Mouse (Mus musculus): ENCODE measurements around the gene Trpd52l3. TPM values are rescaled to one million over a fixed set of nuclear protein-coding genes. Genes with fewer than 3 reads are reported as not detected.

Gene Trpd52l3
- not detected in 2 replicates for polyA plus RNA-seq (2014; fragmentation: Nextera tagmentation; extraction: Ambion mirVana)

DNA sequence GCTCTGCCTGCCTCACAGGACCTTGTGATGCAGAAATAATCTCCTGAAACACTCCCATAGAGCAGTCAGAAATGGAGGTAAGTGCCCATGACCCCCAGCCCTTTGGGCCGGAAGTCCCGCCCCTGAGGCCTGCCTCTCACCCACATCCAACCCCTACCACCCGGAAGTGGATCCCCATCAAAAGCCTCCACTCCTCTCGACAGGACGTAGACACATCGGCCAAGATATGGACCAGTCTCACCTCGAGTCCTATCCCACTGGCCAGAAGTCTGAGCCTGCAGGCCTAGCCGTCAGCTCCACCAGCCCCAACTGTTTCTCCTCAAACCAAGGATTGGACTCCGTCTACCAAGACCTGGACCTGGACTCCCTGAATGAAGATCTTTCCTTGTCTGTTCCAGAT, at the start of gene Trpd52l3:
Gene Trpd52l3, plus strand, starts transcription at position 170 of the 400 bp plus-strand sequence.
- Histone ChIP-seq H3K27ac (ENCODE audit: low read depth) (no peak within 1 kb of the TSS), H3K4me2 (ENCODE audit: low read length) (no peak within 1 kb of the TSS), H3K36me3 (ENCODE audit: control insufficient read depth, insufficient read depth, low read length) (no peaks in the 10 kb centered on the region), H3K4me3 (ENCODE audit: low read depth, low read length) (no peak within 1 kb of the TSS), H3K27me3 (replicated peaks; ENCODE audit: control insufficient read depth, insufficient read depth, low read length) (no peaks in the 10 kb centered on the region), H3K4me1 (replicated peaks; ENCODE audit: control insufficient read depth, insufficient read depth, low read length) (no peaks in the 10 kb centered on the region), H3K9ac (ENCODE audit: low read length) (no peak within 1 kb of the TSS), H3K9me3 (ENCODE audit: control insufficient read depth, low read length) (no peaks in the 10 kb centered on the region)
- 97% methylated on average over 9 of the region's 9 CpGs for WGBS
- no peak for DNase-seq (ENCODE audit: low spot score)
- ATAC-seq (replicated peaks; ENCODE audit: low FRiP score, low TSS enrichment, low read depth): no peak

DNA sequence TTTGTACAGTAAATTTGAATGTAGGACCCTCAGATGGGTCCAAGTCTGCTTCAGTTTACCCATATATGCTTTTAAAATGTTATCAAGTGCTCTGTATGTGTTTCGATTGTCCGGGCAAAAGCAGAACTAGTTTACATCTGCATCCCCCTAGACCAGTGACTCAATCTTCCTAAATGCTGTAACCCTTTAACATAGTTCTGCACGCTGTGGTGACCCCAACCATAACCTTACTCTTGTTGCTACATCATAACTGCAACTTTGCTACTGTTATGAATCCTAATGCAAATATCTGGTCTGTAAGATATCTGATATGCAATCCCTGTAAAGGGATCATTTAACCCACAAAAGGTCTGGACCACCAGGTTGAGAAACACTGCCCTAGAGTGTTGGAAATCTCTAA, 49.8 kb upstream of the Trpd52l3 start:
- no peak overlapping the region for H3K9ac ChIP-seq (ENCODE audit: low read length)
- WGBS: 93% methylated on average over 3 of the region's 3 CpGs
- no peaks in the 10 kb centered on the region for H3K36me3 ChIP-seq (ENCODE audit: control insufficient read depth, insufficient read depth, low read length)
- no peaks in the 10 kb centered on the region for H3K9me3 ChIP-seq (ENCODE audit: control insufficient read depth, low read length)
- peaks cover 1% of the 10 kb centered on the region; the same call in 1 of the 2 replicates for H3K4me1 ChIP-seq (replicated peaks; ENCODE audit: control insufficient read depth, insufficient read depth, low read length)
- no peak overlapping the region for H3K4me3 ChIP-seq (ENCODE audit: low read depth, low read length)
- H3K4me2 ChIP-seq (ENCODE audit: low read length): no peak overlapping the region
- H3K27me3 ChIP-seq (replicated peaks; ENCODE audit: control insufficient read depth, insufficient read depth, low read length): no peaks in the 10 kb centered on the region
- no peak for ATAC-seq (replicated peaks; ENCODE audit: low FRiP score, low TSS enrichment, low read depth)
- no peak overlapping the region for H3K27ac ChIP-seq (ENCODE audit: low read depth)
- no peak for DNase-seq (ENCODE audit: low spot score)

DNA sequence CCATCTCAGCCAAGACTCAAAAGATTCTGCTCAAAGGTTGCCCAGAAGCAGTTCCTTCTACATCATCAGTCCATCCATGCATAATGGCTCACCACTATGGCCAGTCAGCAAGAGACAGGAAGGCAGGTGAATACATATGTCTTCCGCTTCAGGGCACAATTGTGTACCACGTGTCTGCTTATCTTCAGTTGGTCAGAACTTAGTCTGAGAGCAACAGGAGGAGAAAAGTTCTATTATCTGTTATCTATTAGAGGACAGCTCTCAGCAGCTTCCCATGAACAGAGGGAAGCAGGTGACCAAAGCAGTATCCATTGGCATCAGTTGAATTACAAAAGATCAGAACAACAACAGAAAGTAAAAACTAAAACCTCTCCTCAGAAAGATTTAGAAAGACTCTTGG, 48.1 kb upstream of the Trpd52l3 start:
- Histone ChIP-seq H3K27me3 (replicated peaks; ENCODE audit: control insufficient read depth, insufficient read depth, low read length) (no peaks in the 10 kb centered on the region), H3K4me3 (ENCODE audit: low read depth, low read length) (no peak overlapping the region), H3K4me1 (replicated peaks; ENCODE audit: control insufficient read depth, insufficient read depth, low read length) (no peaks in the 10 kb centered on the region), H3K27ac (ENCODE audit: low read depth) (no peak overlapping the region), H3K9me3 (ENCODE audit: control insufficient read depth, low read length) (no peaks in the 10 kb centered on the region), H3K9ac (ENCODE audit: low read length) (no peak overlapping the region), H3K4me2 (ENCODE audit: low read length) (no peak overlapping the region), H3K36me3 (ENCODE audit: control insufficient read depth, insufficient read depth, low read length) (no peaks in the 10 kb centered on the region)
- WGBS: 77% methylated on average over 2 of the region's 2 CpGs
- ATAC-seq (replicated peaks; ENCODE audit: low FRiP score, low TSS enrichment, low read depth): no peak
- DNase-seq (ENCODE audit: low spot score): no peak

DNA sequence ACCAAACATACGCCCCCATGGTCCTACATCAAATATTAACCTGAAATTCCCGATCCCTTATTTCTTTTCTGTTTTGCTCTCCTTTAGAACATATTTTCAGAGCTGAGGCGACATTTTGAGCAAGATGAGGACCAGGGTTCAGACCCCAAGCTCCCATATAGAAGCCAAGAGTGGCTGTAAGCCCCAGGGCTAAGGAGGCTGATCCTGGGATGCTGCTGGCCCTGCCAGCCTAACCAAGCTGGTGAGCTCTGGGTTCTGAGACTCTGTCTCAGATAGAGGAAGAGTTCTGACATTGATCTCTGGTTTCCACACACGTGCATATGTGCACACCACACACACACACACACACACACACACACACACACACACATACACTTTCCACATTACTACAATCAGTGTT, 42.7 kb upstream of the Trpd52l3 start:
- 79% methylated on average over 4 of the region's 4 CpGs for WGBS
- H3K4me3 ChIP-seq (ENCODE audit: low read depth, low read length): no peak overlapping the region
- H3K4me1 ChIP-seq (replicated peaks; ENCODE audit: control insufficient read depth, insufficient read depth, low read length): no peaks in the 10 kb centered on the region
- H3K9ac ChIP-seq (ENCODE audit: low read length): no peak overlapping the region
- H3K4me2 ChIP-seq (ENCODE audit: low read length): no peak overlapping the region
- H3K9me3 ChIP-seq (ENCODE audit: control insufficient read depth, low read length): no peaks in the 10 kb centered on the region
- no peaks in the 10 kb centered on the region for H3K36me3 ChIP-seq (ENCODE audit: control insufficient read depth, insufficient read depth, low read length)
- no peak for DNase-seq (ENCODE audit: low spot score)
- no peaks in the 10 kb centered on the region for H3K27me3 ChIP-seq (replicated peaks; ENCODE audit: control insufficient read depth, insufficient read depth, low read length)
- no peak overlapping the region for H3K27ac ChIP-seq (ENCODE audit: low read depth)
- no peak for ATAC-seq (replicated peaks; ENCODE audit: low FRiP score, low TSS enrichment, low read depth)

DNA sequence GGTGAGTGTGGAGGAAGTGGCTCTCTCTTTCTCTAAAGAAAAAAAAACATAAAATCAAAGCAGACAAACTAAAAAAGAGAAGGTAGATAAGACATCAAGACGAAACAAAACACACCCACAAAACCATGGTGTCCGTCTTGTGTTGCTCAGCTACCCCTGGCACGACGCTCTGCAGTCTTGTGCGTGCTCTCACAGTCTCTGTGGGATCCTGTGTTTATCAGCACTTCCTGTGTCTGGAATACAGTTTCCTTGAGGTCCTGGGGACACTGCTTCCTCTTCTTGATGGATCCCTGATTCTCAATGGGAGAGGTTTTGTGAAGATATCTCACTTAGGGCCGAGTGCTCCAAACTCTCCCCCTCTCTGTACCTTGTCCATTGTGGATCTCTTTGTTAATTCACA, 41.7 kb upstream of the Trpd52l3 start:
- WGBS: 61% methylated on average over 6 of the region's 6 CpGs
- no peak for DNase-seq (ENCODE audit: low spot score)

DNA sequence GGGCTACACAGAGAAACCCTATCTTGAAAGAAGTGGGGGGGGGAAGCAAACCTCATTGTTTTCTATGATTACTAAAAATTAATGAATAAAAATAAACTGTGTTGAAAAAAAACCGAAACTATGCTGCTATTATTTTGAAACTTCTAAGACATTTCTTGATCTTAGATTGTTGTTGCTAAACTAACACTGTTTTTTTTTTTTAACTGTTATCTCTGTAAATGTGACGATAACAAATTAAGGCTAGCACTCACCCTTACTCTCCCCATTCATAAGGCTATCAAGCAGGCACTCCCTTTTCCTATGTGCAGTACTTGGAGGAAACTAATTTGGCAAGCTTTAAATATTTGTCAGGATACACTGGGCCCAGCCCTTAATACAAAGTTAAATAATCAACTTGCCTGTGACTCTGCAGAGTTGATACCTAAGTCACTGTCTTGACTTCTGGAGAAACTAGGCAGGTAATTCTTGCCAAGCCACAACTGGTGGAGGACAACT, 39.9 kb upstream of the Trpd52l3 start:
- Histone ChIP-seq H3K9ac (ENCODE audit: low read length) (no peak overlapping the region), H3K4me1 (replicated peaks; ENCODE audit: control insufficient read depth, insufficient read depth, low read length) (no peaks in the 10 kb centered on the region), H3K4me3 (ENCODE audit: low read depth, low read length) (no peak overlapping the region), H3K9me3 (ENCODE audit: control insufficient read depth, low read length) (no peaks in the 10 kb centered on the region), H3K4me2 (ENCODE audit: low read length) (no peak overlapping the region), H3K27me3 (replicated peaks; ENCODE audit: control insufficient read depth, insufficient read depth, low read length) (no peaks in the 10 kb centered on the region), H3K27ac (ENCODE audit: low read depth) (no peak overlapping the region), H3K36me3 (ENCODE audit: control insufficient read depth, insufficient read depth, low read length) (no peaks in the 10 kb centered on the region)
- 78% methylated on average over 2 of the region's 2 CpGs for WGBS
- ATAC-seq (replicated peaks; ENCODE audit: low FRiP score, low TSS enrichment, low read depth) (no peak), DNase-seq (ENCODE audit: low spot score) (no peak)

More for the DNA sequence above, 41.7 kb upstream of the Trpd52l3 start:
- H3K4me1 ChIP-seq (replicated peaks; ENCODE audit: control insufficient read depth, insufficient read depth, low read length): no peaks in the 10 kb centered on the region
- H3K9me3 ChIP-seq (ENCODE audit: control insufficient read depth, low read length): no peaks in the 10 kb centered on the region
- no peaks in the 10 kb centered on the region for H3K36me3 ChIP-seq (ENCODE audit: control insufficient read depth, insufficient read depth, low read length)
- H3K27ac ChIP-seq (ENCODE audit: low read depth): no peak overlapping the region
- no peaks in the 10 kb centered on the region for H3K27me3 ChIP-seq (replicated peaks; ENCODE audit: control insufficient read depth, insufficient read depth, low read length)
- ATAC-seq (replicated peaks; ENCODE audit: low FRiP score, low TSS enrichment, low read depth): no peak
- no peak overlapping the region for H3K9ac ChIP-seq (ENCODE audit: low read length)
- H3K4me2 ChIP-seq (ENCODE audit: low read length): no peak overlapping the region
- no peak overlapping the region for H3K4me3 ChIP-seq (ENCODE audit: low read depth, low read length)

DNA sequence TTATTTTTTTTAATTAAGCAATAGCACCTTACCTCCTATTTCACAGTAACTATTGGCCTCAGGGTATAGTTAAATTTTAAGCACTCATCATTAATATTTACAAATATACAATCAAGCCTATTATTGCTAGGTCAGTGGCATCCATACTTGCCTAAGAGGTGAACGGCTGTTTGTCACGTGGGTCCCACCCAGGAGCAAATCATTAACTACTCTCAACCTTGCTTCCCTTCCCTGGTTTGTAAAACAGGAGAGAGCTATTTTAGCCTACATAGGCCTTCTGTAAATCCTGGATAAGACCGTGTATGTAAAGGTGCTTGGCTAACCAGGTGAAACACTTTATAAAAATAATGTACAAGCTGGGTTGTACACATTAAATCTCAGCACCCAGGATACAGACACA, 35.6 kb upstream of the Trpd52l3 start:
- ATAC-seq (replicated peaks; ENCODE audit: low FRiP score, low TSS enrichment, low read depth) (no peak), DNase-seq (ENCODE audit: low spot score) (no peak)
- no peak overlapping the region for H3K9ac ChIP-seq (ENCODE audit: low read length)

DNA sequence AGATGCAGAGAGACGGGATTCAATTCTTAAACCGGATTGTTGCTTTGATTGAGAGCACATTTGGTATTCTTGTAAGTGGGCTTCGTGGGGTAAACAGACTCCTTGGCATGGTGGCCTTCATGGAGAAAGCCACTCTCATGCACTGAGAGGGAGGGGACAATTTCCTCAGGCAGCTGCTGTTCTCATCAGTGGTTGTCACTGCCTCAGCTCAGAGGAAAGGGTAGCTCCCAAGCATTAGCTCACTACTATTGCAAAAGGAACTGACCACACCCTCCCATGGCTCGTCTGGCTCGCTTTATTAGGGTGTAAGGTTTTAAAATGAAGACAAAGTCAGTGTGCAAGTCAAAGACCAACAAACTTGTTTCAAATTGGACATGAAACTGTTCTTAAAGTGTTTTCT, 30.2 kb upstream of the Trpd52l3 start:
- DNase-seq (ENCODE audit: low spot score): no peak
- Histone ChIP-seq H3K9me3 (ENCODE audit: control insufficient read depth, low read length) (no peaks in the 10 kb centered on the region), H3K36me3 (ENCODE audit: control insufficient read depth, insufficient read depth, low read length) (no peaks in the 10 kb centered on the region), H3K4me2 (ENCODE audit: low read length) (no peak overlapping the region), H3K9ac (ENCODE audit: low read length) (no peak overlapping the region), H3K27me3 (replicated peaks; ENCODE audit: control insufficient read depth, insufficient read depth, low read length) (no peaks in the 10 kb centered on the region), H3K4me3 (ENCODE audit: low read depth, low read length) (no peak overlapping the region), H3K27ac (ENCODE audit: low read depth) (no peak overlapping the region), H3K4me1 (replicated peaks; ENCODE audit: control insufficient read depth, insufficient read depth, low read length) (no peaks in the 10 kb centered on the region)
- WGBS: 76% methylated on average over 5 of the region's 5 CpGs
- ATAC-seq (replicated peaks; ENCODE audit: low FRiP score, low TSS enrichment, low read depth): no peak

More for the DNA sequence above, 35.6 kb upstream of the Trpd52l3 start:
- H3K4me3 ChIP-seq (ENCODE audit: low read depth, low read length): no peak overlapping the region
- H3K4me1 ChIP-seq (replicated peaks; ENCODE audit: control insufficient read depth, insufficient read depth, low read length): no peaks in the 10 kb centered on the region
- no peaks in the 10 kb centered on the region for H3K36me3 ChIP-seq (ENCODE audit: control insufficient read depth, insufficient read depth, low read length)
- H3K4me2 ChIP-seq (ENCODE audit: low read length): no peak overlapping the region
- H3K9me3 ChIP-seq (ENCODE audit: control insufficient read depth, low read length): no peaks in the 10 kb centered on the region
- 74% methylated on average over 3 of the region's 3 CpGs for WGBS
- H3K27me3 ChIP-seq (replicated peaks; ENCODE audit: control insufficient read depth, insufficient read depth, low read length): no peaks in the 10 kb centered on the region
- H3K27ac ChIP-seq (ENCODE audit: low read depth): no peak overlapping the region

DNA sequence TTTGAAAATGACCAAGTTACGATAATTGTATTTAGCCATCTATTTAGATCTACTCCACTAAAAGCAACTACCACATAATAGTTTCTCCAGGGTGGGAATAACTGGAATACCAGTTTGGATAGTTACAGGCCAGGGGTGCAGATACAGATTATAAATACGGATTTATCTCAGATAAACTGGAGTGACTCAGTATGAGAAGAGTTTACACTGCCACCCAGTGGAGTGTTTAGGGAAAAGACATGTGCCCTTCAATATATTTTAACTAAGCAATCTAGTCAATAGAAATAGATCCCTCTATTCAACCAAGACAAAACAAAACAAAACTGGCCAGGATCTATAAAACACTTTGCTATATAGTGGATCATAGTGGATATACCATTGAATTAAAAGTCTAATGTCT, 24.7 kb upstream of the Trpd52l3 start:
- Histone ChIP-seq H3K27ac (ENCODE audit: low read depth) (no peak overlapping the region), H3K4me1 (replicated peaks; ENCODE audit: control insufficient read depth, insufficient read depth, low read length) (no peaks in the 10 kb centered on the region), H3K36me3 (ENCODE audit: control insufficient read depth, insufficient read depth, low read length) (no peaks in the 10 kb centered on the region), H3K9me3 (ENCODE audit: control insufficient read depth, low read length) (no peaks in the 10 kb centered on the region), H3K27me3 (replicated peaks; ENCODE audit: control insufficient read depth, insufficient read depth, low read length) (no peaks in the 10 kb centered on the region), H3K9ac (ENCODE audit: low read length) (no peak overlapping the region), H3K4me2 (ENCODE audit: low read length) (no peak overlapping the region), H3K4me3 (ENCODE audit: low read depth, low read length) (no peak overlapping the region)
- 58% methylated on average over 2 of the region's 2 CpGs for WGBS
- ATAC-seq (replicated peaks; ENCODE audit: low FRiP score, low TSS enrichment, low read depth) (no peak), DNase-seq (ENCODE audit: low spot score) (no peak)

Data from intestine, embryonic 14.5 days (tissue).